Mouse (Mus musculus): ENCODE results near the gene Ciao2a. TPM values are rescaled to one million over a fixed set of nuclear protein-coding genes. Genes with fewer than 3 reads are reported as not detected.

The Ciao2a gene
- polyA plus RNA-seq, 1 experiment from 2014 or later: 176 TPM

GRCm38 (mm10) chr9:66167222-66167621 is 40.8 kb downstream of the Ciao2a start:
- no peak for ATAC-seq (ENCODE audit: insufficient number of reproducible peaks, insufficient read depth, low FRiP score, low TSS enrichment, low read depth)
- Histone ChIP-seq H3K27ac (no peak overlapping the region), H3K4me2 (no peak overlapping the region), H3K27me3 (no peaks in the 10 kb centered on the region), H3K9ac (replicated peaks) (no peak overlapping the region), H3K4me1 (replicated peaks) (peaks cover 8% of the 10 kb centered on the region; the same call in 1 of the 2 replicates), H3K36me3 (no peaks in the 10 kb centered on the region), H3K9me3 (no peaks in the 10 kb centered on the region), H3K4me3 (replicated peaks) (no peak overlapping the region)
- WGBS: 84% methylated on average over 5 of the region's 5 CpGs

- Histone ChIP-seq H3K36me3 (no peaks in the 10 kb centered on the region), H3K27me3 (no peaks in the 10 kb centered on the region), H3K27ac (no peak overlapping the region), H3K9ac (replicated peaks) (no peak overlapping the region), H3K4me3 (replicated peaks) (no peak overlapping the region), H3K4me1 (replicated peaks) (peaks cover 8% of the 10 kb centered on the region; the same call in 1 of the 2 replicates), H3K4me2 (no peak overlapping the region), H3K9me3 (no peaks in the 10 kb centered on the region)
- WGBS: 0% methylated on average over 1 of the region's 1 CpGs
- no peak for ATAC-seq (ENCODE audit: insufficient number of reproducible peaks, insufficient read depth, low FRiP score, low TSS enrichment, low read depth)
These were observed 41.8 kb downstream of the Ciao2a start for GRCm38 (mm10) chr9:66168233-66168632.

GRCm38 (mm10) chr9:66170506-66170905 is 44.1 kb downstream of the Ciao2a start:
- Histone ChIP-seq H3K4me1 (replicated peaks) (peaks cover 8% of the 10 kb centered on the region; the same call in 1 of the 2 replicates), H3K27ac (no peak overlapping the region), H3K4me3 (replicated peaks) (no peak overlapping the region), H3K27me3 (no peaks in the 10 kb centered on the region), H3K9ac (replicated peaks) (no peak overlapping the region), H3K9me3 (no peaks in the 10 kb centered on the region), H3K36me3 (no peaks in the 10 kb centered on the region), H3K4me2 (no peak overlapping the region)
- WGBS: 52% methylated on average over 5 of the region's 5 CpGs
- ATAC-seq (ENCODE audit: insufficient number of reproducible peaks, insufficient read depth, low FRiP score, low TSS enrichment, low read depth): no peak

GRCm38 (mm10) chr9:66171275-66171921 is 45.0 kb downstream of the Ciao2a start:
- no peak overlapping the region for H3K27ac ChIP-seq
- no peak for ATAC-seq (ENCODE audit: insufficient number of reproducible peaks, insufficient read depth, low FRiP score, low TSS enrichment, low read depth)
- no peaks in the 10 kb centered on the region for H3K36me3 ChIP-seq
- H3K4me2 ChIP-seq: no peak overlapping the region
- H3K4me1 ChIP-seq (replicated peaks): peaks cover 8% of the 10 kb centered on the region; the same call in 1 of the 2 replicates
- no peaks in the 10 kb centered on the region for H3K27me3 ChIP-seq
- no peak overlapping the region for H3K9ac ChIP-seq (replicated peaks)
- H3K9me3 ChIP-seq: no peaks in the 10 kb centered on the region
- H3K4me3 ChIP-seq (replicated peaks): no peak overlapping the region
- 74% methylated on average over 12 of the region's 12 CpGs for WGBS

- Histone ChIP-seq H3K4me3 (replicated peaks) (no peak overlapping the region), H3K4me2 (no peak overlapping the region), H3K9me3 (no peaks in the 10 kb centered on the region), H3K27me3 (no peaks in the 10 kb centered on the region), H3K9ac (replicated peaks) (no peak overlapping the region), H3K4me1 (replicated peaks) (peaks cover 4% of the 10 kb centered on the region; the same call in 1 of the 2 replicates), H3K36me3 (no peaks in the 10 kb centered on the region), H3K27ac (no peak overlapping the region)
- 95% methylated on average over 5 of the region's 5 CpGs for WGBS
- ATAC-seq (ENCODE audit: insufficient number of reproducible peaks, insufficient read depth, low FRiP score, low TSS enrichment, low read depth): no peak
These were observed 47.0 kb downstream of the Ciao2a start for GRCm38 (mm10) chr9:66173316-66173855.

- no peak overlapping the region for H3K4me3 ChIP-seq (replicated peaks)
- WGBS: 71% methylated on average over 3 of the region's 3 CpGs
- no peaks in the 10 kb centered on the region for H3K36me3 ChIP-seq
- H3K4me2 ChIP-seq: no peak overlapping the region
- H3K27me3 ChIP-seq: no peaks in the 10 kb centered on the region
- no peaks in the 10 kb centered on the region for H3K9me3 ChIP-seq
- H3K9ac ChIP-seq (replicated peaks): no peak overlapping the region
- ATAC-seq (ENCODE audit: insufficient number of reproducible peaks, insufficient read depth, low FRiP score, low TSS enrichment, low read depth): no peak
- no peak overlapping the region for H3K27ac ChIP-seq
- H3K4me1 ChIP-seq (replicated peaks): peaks cover 4% of the 10 kb centered on the region; the same call in 1 of the 2 replicates
These were observed 48.6 kb downstream of the Ciao2a start for GRCm38 (mm10) chr9:66174985-66175384.

GRCm38 (mm10) chr9:66177975-66178374 is 51.6 kb downstream of the Ciao2a start:
- Histone ChIP-seq H3K27ac (no peak overlapping the region), H3K36me3 (no peaks in the 10 kb centered on the region), H3K4me3 (replicated peaks) (no peak overlapping the region), H3K4me1 (replicated peaks) (peaks cover 11% of the 10 kb centered on the region; the same call in 1 of the 2 replicates), H3K9ac (replicated peaks) (no peak overlapping the region), H3K27me3 (no peaks in the 10 kb centered on the region), H3K4me2 (no peak overlapping the region), H3K9me3 (no peaks in the 10 kb centered on the region)
- no peak for ATAC-seq (ENCODE audit: insufficient number of reproducible peaks, insufficient read depth, low FRiP score, low TSS enrichment, low read depth)
- 29% methylated on average over 1 of the region's 1 CpGs for WGBS

- Histone ChIP-seq H3K4me2 (no peak overlapping the region), H3K27ac (no peak overlapping the region), H3K9ac (replicated peaks) (no peak overlapping the region), H3K27me3 (no peaks in the 10 kb centered on the region), H3K36me3 (no peaks in the 10 kb centered on the region), H3K4me1 (replicated peaks) (peaks cover 11% of the 10 kb centered on the region; the same call in 1 of the 2 replicates), H3K4me3 (replicated peaks) (no peak overlapping the region), H3K9me3 (no peaks in the 10 kb centered on the region)
- WGBS: 89% methylated on average over 6 of the region's 6 CpGs
- ATAC-seq (ENCODE audit: insufficient number of reproducible peaks, insufficient read depth, low FRiP score, low TSS enrichment, low read depth): no peak
These were observed 53.4 kb downstream of the Ciao2a start for GRCm38 (mm10) chr9:66179795-66180194.

- 69% methylated on average over 4 of the region's 4 CpGs for WGBS
- 0 out of 2 replicates have a peak, but pooled peaks have one; percentile 73 for ATAC-seq (ENCODE audit: insufficient number of reproducible peaks, insufficient read depth, low FRiP score, low TSS enrichment, low read depth)
These were observed 54.9 kb downstream of the Ciao2a start for GRCm38 (mm10) chr9:66181126-66181825.

GRCm38 (mm10) chr9:66181826-66182678 is 55.6 kb downstream of the Ciao2a start:
- Histone ChIP-seq H3K36me3 (no peaks in the 10 kb centered on the region), H3K9me3 (no peaks in the 10 kb centered on the region), H3K27ac (peak overlapping the region; percentile 64), H3K27me3 (no peaks in the 10 kb centered on the region), H3K4me2 (no peak overlapping the region), H3K4me3 (replicated peaks) (no peak overlapping the region), H3K9ac (replicated peaks) (no peak overlapping the region), H3K4me1 (replicated peaks) (peaks cover 11% of the 10 kb centered on the region; the same call in 1 of the 2 replicates)
- ATAC-seq (ENCODE audit: insufficient number of reproducible peaks, insufficient read depth, low FRiP score, low TSS enrichment, low read depth): no peak
- 48% methylated on average over 11 of the region's 11 CpGs for WGBS

More at GRCm38 (mm10) chr9:66181126-66181825, 54.9 kb downstream of the Ciao2a start:
- Histone ChIP-seq H3K9ac (replicated peaks) (no peak overlapping the region), H3K9me3 (no peaks in the 10 kb centered on the region), H3K36me3 (no peaks in the 10 kb centered on the region), H3K4me2 (no peak overlapping the region), H3K4me1 (replicated peaks) (peaks cover 11% of the 10 kb centered on the region; the same call in 1 of the 2 replicates), H3K27ac (peak overlapping the region; percentile 62), H3K27me3 (no peaks in the 10 kb centered on the region), H3K4me3 (replicated peaks) (no peak overlapping the region)

GRCm38 (mm10) chr9:66182679-66182993 is 56.2 kb downstream of the Ciao2a start:
- peak overlapping the region; percentile 64 for H3K27ac ChIP-seq
- no peak for ATAC-seq (ENCODE audit: insufficient number of reproducible peaks, insufficient read depth, low FRiP score, low TSS enrichment, low read depth)

More at GRCm38 (mm10) chr9:66182679-66182993, 56.2 kb downstream of the Ciao2a start:
- H3K9ac ChIP-seq (replicated peaks): no peak overlapping the region
- H3K36me3 ChIP-seq: no peaks in the 10 kb centered on the region
- H3K4me2 ChIP-seq: no peak overlapping the region
- no peaks in the 10 kb centered on the region for H3K9me3 ChIP-seq
- no peak overlapping the region for H3K4me3 ChIP-seq (replicated peaks)
- 68% methylated on average over 3 of the region's 3 CpGs for WGBS
- peaks cover 11% of the 10 kb centered on the region; the same call in 1 of the 2 replicates for H3K4me1 ChIP-seq (replicated peaks)
- H3K27me3 ChIP-seq: no peaks in the 10 kb centered on the region
